Mouse (Mus musculus) CH12.LX (cell line): ENCODE results near the gene Slc2a4. TPM values are rescaled to one million over a fixed set of nuclear protein-coding genes. Genes with fewer than 3 reads are reported as not detected.

Experiments
- DNase-seq: peaks from one replicate; pipeline ENCODE4 v3.0.0-alpha.2; 2013; ENCODE audit errors: extremely low read depth
- H3K27ac ChIP-seq: 2 replicates; pipeline ENCODE4 v1.5.1; 2012; ENCODE audit warnings: low read depth, mild to moderate bottlenecking, control low read depth, moderate library complexity; ENCODE audit not compliant: insufficient read depth
- H3K27me3 ChIP-seq: replicated peaks from 2 replicates; pipeline ENCODE3; 2012; ENCODE audit warnings: inconsistent platforms
- H3K36me3 ChIP-seq, 2 experiments: replicated peaks in 1 of 2; 2 replicates each; pipeline versions ENCODE3 to v1.6.1; 2012; ENCODE audit warnings: inconsistent platforms in 1 of 2, low read length in 1 of 2, mild to moderate bottlenecking in 1 of 2, mixed read lengths in 1 of 2, moderate library complexity in 1 of 2; ENCODE audit not compliant: control insufficient read depth in 1 of 2, insufficient read depth in 1 of 2
- H3K4me1 ChIP-seq, 2 experiments: 2 replicates each; pipeline ENCODE4 v1.6.1; 2012; ENCODE audit warnings: inconsistent platforms in 1 of 2, moderate library complexity in 1 of 2; ENCODE audit not compliant: insufficient read depth in 2 of 2, control insufficient read depth in 1 of 2
- H3K4me2 ChIP-seq: 2 replicates; pipeline ENCODE4 v1.6.1; 2012; ENCODE audit warnings: low read depth, mild to moderate bottlenecking, control low read depth; ENCODE audit not compliant: poor library complexity, insufficient read depth, severe bottlenecking
- H3K4me3 ChIP-seq, 3 experiments: fragments of 150-350 bp in 1 of 3; sonication (generic) in 1 of 3; replicated peaks in 1 of 3; 2 replicates each; pipeline versions ENCODE3 to v1.5.1; 2011 to 2012; ENCODE audit warnings: low read depth in 2 of 3, low read length in 2 of 3, mild to moderate bottlenecking in 2 of 3, moderate library complexity in 2 of 3, control low read depth in 1 of 3, improper control_type of control experiment in 1 of 3, inconsistent platforms in 1 of 3, mixed read lengths in 1 of 3; ENCODE audit not compliant: poor library complexity in 1 of 3
- H3K79me2 ChIP-seq: replicated peaks from 2 replicates; pipeline ENCODE4 v1.6.1; 2012; ENCODE audit warnings: mild to moderate bottlenecking, moderate library complexity; ENCODE audit not compliant: control insufficient read depth, poor library complexity, insufficient read depth, severe bottlenecking; ENCODE audit errors: extremely low read depth
- H3K9ac ChIP-seq: 2 replicates; pipeline ENCODE4 v1.6.1; 2012; ENCODE audit warnings: low read depth, mild to moderate bottlenecking, control low read depth, moderate library complexity; ENCODE audit not compliant: insufficient read depth
- H3K9me3 ChIP-seq: replicated peaks from 2 replicates; pipeline ENCODE3; 2012; ENCODE audit warnings: low read length, inconsistent platforms, mixed read lengths
- CHD2 ChIP-seq: IDR thresholded peaks from 2 replicates; pipeline ENCODE4 v1.6.1; 2011; ENCODE audit warnings: low read length, improper control_type of control experiment
- CTCF ChIP-seq, 2 experiments: IDR thresholded peaks in 1 of 2; conservative IDR thresholded peaks in 1 of 2; 2 replicates each; pipeline ENCODE4 v1.5.1; 2011 to 2012; ENCODE audit warnings: low read depth in 2 of 2, low read length in 2 of 2, improper control_type of control experiment in 1 of 2, inconsistent platforms in 1 of 2, mild to moderate bottlenecking in 1 of 2, moderate library complexity in 1 of 2
- ETS1 ChIP-seq: conservative IDR thresholded peaks from 2 replicates; pipeline ENCODE4 v1.6.1; 2012; ENCODE audit warnings: low read depth, mild to moderate bottlenecking, inconsistent platforms, low read length, improper control_type of control experiment, moderate library complexity
- GABPA ChIP-seq: IDR thresholded peaks from 2 replicates; pipeline ENCODE4 v1.6.1; 2012; ENCODE audit warnings: low read depth, low read length, improper control_type of control experiment, inconsistent platforms; ENCODE audit not compliant: insufficient replicate concordance
- HCFC1 ChIP-seq: IDR thresholded peaks from 2 replicates; pipeline ENCODE4 v1.6.1; 2012; ENCODE audit warnings: low read depth, mild to moderate bottlenecking, inconsistent platforms, low read length, improper control_type of control experiment
- IRF4 ChIP-seq: IDR thresholded peaks from 2 replicates; pipeline ENCODE4 v1.6.1; 2014; ENCODE audit warnings: low read depth, mild to moderate bottlenecking, inconsistent platforms, low read length, improper control_type of control experiment
- JUND ChIP-seq: conservative IDR thresholded peaks from 2 replicates; pipeline ENCODE4 v1.6.1; 2011; ENCODE audit warnings: low read depth, low read length, improper control_type of control experiment
- MAFK ChIP-seq: IDR thresholded peaks from 2 replicates; pipeline ENCODE4 v1.6.1; 2011; ENCODE audit warnings: low read length, improper control_type of control experiment; ENCODE audit not compliant: insufficient replicate concordance
- MAZ ChIP-seq: IDR thresholded peaks from 2 replicates; pipeline ENCODE4 v1.6.1; 2012; ENCODE audit warnings: low read depth, mild to moderate bottlenecking, inconsistent platforms, low read length, improper control_type of control experiment, moderate library complexity
- MEF2A ChIP-seq: IDR thresholded peaks from 2 replicates; pipeline ENCODE4 v1.6.1; 2014; ENCODE audit warnings: low read depth, mild to moderate bottlenecking, inconsistent platforms, low read length, improper control_type of control experiment, borderline replicate concordance
- NELFE ChIP-seq: IDR thresholded peaks from 2 replicates; pipeline ENCODE4 v1.6.1; 2011; ENCODE audit warnings: low read depth, low read length, improper control_type of control experiment
- PAX5 ChIP-seq: IDR thresholded peaks from 2 replicates; pipeline ENCODE4 v1.6.1; 2012; ENCODE audit warnings: low read length, inconsistent platforms, mixed read lengths
- POLR2A ChIP-seq: IDR thresholded peaks from 2 replicates; pipeline ENCODE4 v1.6.1; 2011; ENCODE audit warnings: low read depth, mild to moderate bottlenecking, improper control_type of control experiment, low read length
- POLR2AphosphoS2 ChIP-seq: IDR thresholded peaks from 2 replicates; pipeline ENCODE4 v1.6.1; 2011; ENCODE audit warnings: low read depth, low read length, improper control_type of control experiment
- RAD21 ChIP-seq: IDR thresholded peaks from 2 replicates; pipeline ENCODE4 v1.6.1; 2011; ENCODE audit warnings: low read depth, mild to moderate bottlenecking, low read length, improper control_type of control experiment, moderate library complexity
- SMC3 ChIP-seq: IDR thresholded peaks from 2 replicates; pipeline ENCODE4 v1.6.1; 2011; ENCODE audit warnings: low read depth, low read length, improper control_type of control experiment
- UBTF ChIP-seq: IDR thresholded peaks from 2 replicates; pipeline ENCODE4 v1.6.1; 2012; ENCODE audit warnings: low read depth, mild to moderate bottlenecking, inconsistent platforms, low read length, improper control_type of control experiment, moderate library complexity
- USF1 ChIP-seq: IDR thresholded peaks from 2 replicates; pipeline ENCODE4 v1.6.1; 2014; ENCODE audit warnings: low read depth, mild to moderate bottlenecking, inconsistent platforms, low read length, improper control_type of control experiment
- ZC3H11A ChIP-seq: IDR thresholded peaks from 2 replicates; pipeline ENCODE4 v1.6.1; 2012; ENCODE audit warnings: low read depth, mild to moderate bottlenecking, inconsistent platforms, low read length, improper control_type of control experiment
- ZNF384 ChIP-seq: IDR thresholded peaks from 2 replicates; pipeline ENCODE4 v1.6.1; 2012; ENCODE audit warnings: low read depth, low read length, improper control_type of control experiment, inconsistent platforms
- dilution Hi-C: fragments of 300-500 bp; cut with MboI; formaldehyde crosslinking; loops from 2 replicates; pipeline ENCODE4 v1.14.3; 2020; ENCODE audit warnings: low sequenced_read_pairs; ENCODE audit not compliant: extremely low pct_unique_long_range_greater_than_20kb, extremely low pct_ligation_motif_present
- in situ Hi-C: fragments of 300-500 bp; cut with MboI; formaldehyde crosslinking; loops from 3 replicates; pipeline ENCODE4 v1.14.3; 2019; ENCODE audit warnings: low sequenced_read_pairs, low pct_ligation_motif_present, low pct_unique_long_range_greater_than_20kb, mixed read lengths
- polyA plus RNA-seq: library from polyadenylated mRNA; unstranded; fragments of >175 nt; gene quantifications from 2 replicates; pipeline ENCODE4 v1.2.1, GENCODE M21; 2012; ENCODE audit warnings: low read depth; ENCODE audit not compliant: insufficient read length
- total RNA-seq, 2 experiments: library from RNA; depleted of rRNA; stranded (reverse); fragments of 300-350 nt in 1 of 2; fragments of >200 nt in 1 of 2; gene quantifications; 2 replicates each; pipeline ENCODE4 v1.2.3; 2012 to 2014

Slc2a4 gene
- total and polyA plus RNA-seq, 3 experiments = 2.3 to 3.8 (median 2.6) TPM

GRCm38 (mm10) chr11:69952274-69952673 lies 4.3 kb upstream of the Slc2a4 start:
- dilution Hi-C loops = no loop called here
- peaks cover 17% of the 10 kb centered on the region for H3K27me3 ChIP-seq
- in situ Hi-C loops = loop anchor here (5.0 kb wide), 1 partner anchor 60 kb away; no protein-coding TSS in a partner anchor

DNA sequence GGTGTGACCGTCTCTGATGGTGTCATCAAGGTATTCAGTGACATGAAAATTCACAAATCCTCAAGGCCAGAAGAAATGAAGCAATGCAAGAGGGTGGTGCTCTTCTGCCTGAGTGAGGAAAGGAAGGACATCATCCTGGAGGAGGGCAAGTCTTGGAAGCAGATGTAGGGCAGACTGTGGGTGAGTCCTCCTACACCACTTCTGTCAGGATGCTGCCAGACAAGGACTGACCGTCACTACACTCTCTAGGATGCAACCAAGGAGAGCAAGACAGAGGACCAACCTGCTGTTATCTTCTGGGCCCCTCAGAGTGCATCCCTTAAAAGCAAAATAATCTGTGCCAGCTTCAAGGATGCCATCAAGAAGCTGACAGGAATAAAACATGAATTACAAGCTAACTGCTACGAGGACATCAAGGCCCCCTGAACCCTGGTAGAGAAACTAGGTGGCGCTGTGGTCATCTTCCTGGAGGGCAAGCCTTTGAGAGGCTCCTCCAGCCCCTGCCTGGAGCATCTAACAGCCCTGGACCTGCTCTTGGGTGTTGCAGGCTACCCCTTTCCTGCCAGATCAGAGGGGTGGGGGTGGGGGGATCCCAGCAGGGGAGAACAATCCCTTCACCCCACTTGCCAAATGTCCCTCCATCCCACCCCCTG lies 2.9 kb upstream of the Slc2a4 start:
- in situ Hi-C loops (loop anchor here (5.0 kb wide), 1 partner anchor 61 kb away; no protein-coding TSS in a partner anchor), dilution Hi-C loops (no loop called here)
- no peak overlapping the region for H3K27ac ChIP-seq
- TF ChIP-seq ZNF384 (no peak), SMC3 (peak; percentile 44), MEF2A (no peak), UBTF (no peak), ZC3H11A (no peak), JUND (no peak), POLR2AphosphoS2 (no peak), GABPA (no peak), MAFK (no peak), MAZ (0 out of 2 replicates have a peak, but pooled peaks have one; percentile 53), CHD2 (no peak), USF1 (no peak), NELFE (no peak), POLR2A (no peak), CTCF (conservative IDR thresholded peaks at IDR 0.05 in 1 of 2, IDR thresholded peaks at IDR 0.05 in 1 of 2; ENCODE audit: low read depth in 2 of 2, low read length in 2 of 2) (peak; percentile 27 to 77; a peak in 3 of 4 replicates), RAD21 (peak; percentile 56), PAX5 (no peak), IRF4 (peak; percentile 68)
- H3K4me2 ChIP-seq = no peak overlapping the region
- no peaks in the 10 kb centered on the region for H3K9me3 ChIP-seq
- no peak for DNase-seq
- H3K9ac ChIP-seq = no peak overlapping the region
- no peaks in the 10 kb centered on the region for H3K36me3 ChIP-seq
- no peaks in the 10 kb centered on the region for H3K79me2 ChIP-seq
- H3K27me3 ChIP-seq = peaks cover 17% of the 10 kb centered on the region
- peaks cover 23 to 43% of the 10 kb centered on the region in 2 experiments for H3K4me1 ChIP-seq
- no peak overlapping the region for H3K4me3 ChIP-seq

More at GRCm38 (mm10) chr11:69952274-69952673, 4.3 kb upstream of the Slc2a4 start:
- no peak overlapping the region for H3K4me3 ChIP-seq
- H3K9ac ChIP-seq = no peak overlapping the region
- no peak overlapping the region for H3K4me2 ChIP-seq
- no peaks in the 10 kb centered on the region for H3K36me3 ChIP-seq
- no peak for TF ChIP-seq HCFC1
- no peak for TF ChIP-seq ETS1
- TF ChIP-seq CTCF (conservative IDR thresholded peaks at IDR 0.05 in 1 of 2, IDR thresholded peaks at IDR 0.05 in 1 of 2; ENCODE audit: low read depth in 2 of 2, low read length in 2 of 2) = peak; percentile 55 to 81
- TF ChIP-seq ZC3H11A = peak; percentile 4; the same call in 1 of the 2 replicates
- TF ChIP-seq IRF4 = 0 out of 2 replicates have a peak, but pooled peaks have one; percentile 18
- TF ChIP-seq MEF2A = peak; percentile 42; the same call in 1 of the 2 replicates
- peak; percentile 62 for TF ChIP-seq SMC3
- no peak for TF ChIP-seq CHD2
- peak; percentile 75 for TF ChIP-seq RAD21
- H3K79me2 ChIP-seq = no peaks in the 10 kb centered on the region
- H3K4me1 ChIP-seq = peaks cover 11 to 29% of the 10 kb centered on the region in 2 experiments
- no peak overlapping the region for H3K27ac ChIP-seq
- no peak for DNase-seq
- H3K9me3 ChIP-seq = no peaks in the 10 kb centered on the region
